Comparison of ENCODE assay signal across 8 mouse cellular contexts in genomic region chr4:136052534-136053246, GRCm38 (mm10). TPM values are rescaled to one million over a fixed set of nuclear protein-coding genes. Genes with fewer than 3 reads are reported as not detected.
DNase-seq lines count a peak whose midpoint lies in the region; ATAC-seq and TF ChIP-seq lines count a peak whose summit lies in the region.

No protein-coding gene starts in this region.

- peak; percentile 11; the same call in 1 of the 2 replicates for ATAC-seq in erythroid progenitor cell, adult 5-6 weeks (replicated peaks; ENCODE audit: low FRiP score, poor library complexity, severe bottlenecking)
- peak; percentile 74 for ATAC-seq in intestine, embryonic 16.5 days
- peak; percentile 86 for ATAC-seq in midbrain, postnatal 0 days (ENCODE audit: low FRiP score)
- no peak for ATAC-seq in cerebellum, adult (ENCODE audit: insufficient number of reproducible peaks, low FRiP score, low TSS enrichment)
- no peak for ATAC-seq in monocyte, adult 5-6 weeks (replicated peaks; ENCODE audit: insufficient number of reproducible peaks, low FRiP score, low TSS enrichment, poor library complexity, severe bottlenecking)

- no peak for TF ChIP-seq CTCF in left cerebral cortex, adult 2 months (IDR thresholded peaks at IDR 0.05)
- no peak for TF ChIP-seq CTCF in midbrain, postnatal 0 days (IDR thresholded peaks at IDR 0.05)

- WGBS in intestine, embryonic 16.5 days: under 1% methylated on average over 50 of the region's 50 CpGs
- WGBS in midbrain, postnatal 0 days: under 1% methylated on average over 50 of the region's 50 CpGs

- peak overlapping the region; percentile 94 for H3K27ac ChIP-seq in left cerebral cortex, adult 2 months
- peak overlapping the region; percentile 74 for H3K27ac ChIP-seq in intestine, embryonic 16.5 days (ENCODE audit: low read length)
- H3K27ac ChIP-seq in midbrain, postnatal 0 days (ENCODE audit: low read depth, low read length): peak overlapping the region; percentile 92

- peak overlapping the region; percentile 91 for H3K9ac ChIP-seq in intestine, embryonic 16.5 days (ENCODE audit: low read depth, low read length)
- H3K9ac ChIP-seq in midbrain, postnatal 0 days (replicated peaks; ENCODE audit: low read length, poor library complexity, severe bottlenecking): peak overlapping the region; percentile 94

- H3K4me2 ChIP-seq in intestine, embryonic 16.5 days (ENCODE audit: low read depth, low read length): peak overlapping the region; percentile 74
- H3K4me2 ChIP-seq in midbrain, postnatal 0 days (ENCODE audit: low read depth, low read length, poor library complexity, severe bottlenecking): peak overlapping the region; percentile 66

- intact Hi-C loops in left cerebral cortex, adult 2 months (cut with DNase I): loop anchor here (1.0 to 5.0 kb wide), 3 partner anchors 31 to 550 kb away; partner anchors contain the start of genes Eloa, Kdm1a and Lypla2
- intact Hi-C loops in left cerebral cortex, postnatal 4 days (cut with DNase I): no loop called here

- no peaks in the 10 kb centered on the region for H3K9me3 ChIP-seq in intestine, embryonic 16.5 days (ENCODE audit: control insufficient read depth, low read length)
- H3K9me3 ChIP-seq in midbrain, postnatal 0 days (ENCODE audit: low read length): no peaks in the 10 kb centered on the region

- no peak for DNase-seq in left cerebral cortex, adult 2 months (ENCODE audit: extremely low spot score in 1 of 2, low spot score in 2 of 2)
- no peak for DNase-seq in left cerebral cortex, postnatal 4 days
- DNase-seq in R1 (ENCODE audit: low read depth, low spot score): peak; percentile 64
- DNase-seq in midbrain, postnatal 0 days (ENCODE audit: low spot score): peak; percentile 65

- peaks cover 20% of the 10 kb centered on the region for H3K4me1 ChIP-seq in intestine, embryonic 16.5 days (ENCODE audit: control insufficient read depth, insufficient read depth, low read length)
- peaks cover 5% of the 10 kb centered on the region for H3K4me1 ChIP-seq in midbrain, postnatal 0 days (ENCODE audit: insufficient read depth, low read length)

- H3K36me3 ChIP-seq in intestine, embryonic 16.5 days (ENCODE audit: control insufficient read depth, insufficient read depth, low read length): peaks cover 20% of the 10 kb centered on the region; the same call in 1 of the 2 replicates
- H3K36me3 ChIP-seq in midbrain, postnatal 0 days (ENCODE audit: insufficient read depth, low read length): peaks cover 31% of the 10 kb centered on the region

- H3K27me3 ChIP-seq in intestine, embryonic 16.5 days (replicated peaks; ENCODE audit: control insufficient read depth, insufficient read depth, low read length): no peaks in the 10 kb centered on the region
- no peaks in the 10 kb centered on the region for H3K27me3 ChIP-seq in midbrain, postnatal 0 days (ENCODE audit: insufficient read depth, low read length)

- H3K4me3 ChIP-seq in left cerebral cortex, adult 2 months: peak overlapping the region; percentile 98
- peak overlapping the region; percentile 82 for H3K4me3 ChIP-seq in intestine, embryonic 16.5 days (ENCODE audit: low read length)
- H3K4me3 ChIP-seq in midbrain, postnatal 0 days (ENCODE audit: low read depth, low read length): peak overlapping the region; percentile 97

RNA-seq across cellular contexts. Expression of gene Rpl11, which starts 0.5 kb away (rescaled TPM):
- total RNA-seq in left cerebral cortex, adult 2 months (2021): 100 to 1,000 TPM; 271 to 308 TPM
- total RNA-seq in left cerebral cortex, postnatal 4 days (2021): 100 to 1,000 TPM; 347 to 361 TPM
- 337 and 379 TPM in 2 replicates for total RNA-seq in erythroid progenitor cell, adult 5-6 weeks (2015; ENCODE audit: low replicate concordance)
- total RNA-seq in erythroid progenitor cell, adult 5-6 weeks (2017; ENCODE audit: low replicate concordance): 133 and 171 TPM in 2 replicates
- polyA plus RNA-seq in intestine, embryonic 16.5 days (2015; fragmentation: Nextera tagmentation; extraction: Ambion mirVana): 407 and 467 TPM in 2 replicates
- 601 and 1,077 TPM in 2 replicates for total RNA-seq in midbrain, postnatal 0 days (2014; rRNA removed)
- polyA plus RNA-seq in midbrain, postnatal 0 days (2015; fragmentation: Nextera tagmentation; extraction: Ambion mirVana): 273 and 275 TPM in 2 replicates
- total RNA-seq in monocyte, adult 5-6 weeks (2017): 392 to 636 TPM (median 589 TPM) in 3 replicates

RNA-seq across cellular contexts. Expression of gene Eloa, which starts 31.1 kb away (rescaled TPM):
- 10 to 100 TPM; 25.7 to 26.8 TPM for total RNA-seq in left cerebral cortex, adult 2 months (2021)
- total RNA-seq in left cerebral cortex, postnatal 4 days (2021): 10 to 100 TPM; 34.9 to 36.1 TPM
- total RNA-seq in erythroid progenitor cell, adult 5-6 weeks (2015; ENCODE audit: low replicate concordance): 54.8 and 64.1 TPM in 2 replicates
- 60.8 and 64.2 TPM in 2 replicates for total RNA-seq in erythroid progenitor cell, adult 5-6 weeks (2017; ENCODE audit: low replicate concordance)
- 34.8 and 35.6 TPM in 2 replicates for polyA plus RNA-seq in intestine, embryonic 16.5 days (2015; fragmentation: Nextera tagmentation; extraction: Ambion mirVana)
- 23.3 and 27.7 TPM in 2 replicates for total RNA-seq in midbrain, postnatal 0 days (2014; rRNA removed)
- polyA plus RNA-seq in midbrain, postnatal 0 days (2015; fragmentation: Nextera tagmentation; extraction: Ambion mirVana): 19.0 and 19.3 TPM in 2 replicates
- 58.0 to 71.9 TPM (median 68.5 TPM) in 3 replicates for total RNA-seq in monocyte, adult 5-6 weeks (2017)

Comparison
In these comparisons a context has a peak if more than half of its experiments do, and no peak if none do; other contexts are left out.
1. DNase-seq: peak in R1 (single experiment) and midbrain, postnatal 0 days (single experiment); none in left cerebral cortex, adult 2 months (0 of 2) and left cerebral cortex, postnatal 4 days (single experiment).
2. ATAC-seq: peak in erythroid progenitor cell, adult 5-6 weeks (single experiment), intestine, embryonic 16.5 days (single experiment) and midbrain, postnatal 0 days (single experiment); none in cerebellum, adult (single experiment) and monocyte, adult 5-6 weeks (single experiment).
3. Peak in every context shown above with its lines, with median percentiles within 50 percentile points of each other: H3K27ac ChIP-seq and H3K4me3 ChIP-seq.